9 mouse cellular contexts compared by ENCODE assay signal in genomic region chr2:64853918-64854317, GRCm38 (mm10).
DNase-seq lines count a peak whose midpoint lies in the region; ATAC-seq and TF ChIP-seq lines count a peak whose summit lies in the region.
"Had no signal": no experiment of that assay in that cellular context is flagged by ENCODE, and none has a peak within 500 bp of the region (broad histone marks: within the 10 kb centered on the region; RNA-seq: fewer than 3 reads in every experiment).

No protein-coding gene starts in this region.

- no peak overlapping the region for H3K4me3 ChIP-seq in heart, embryonic 10.5 days
- no peak overlapping the region for H3K4me3 ChIP-seq in embryonic facial prominence, embryonic 12.5 days
- H3K4me3 ChIP-seq in midbrain, embryonic 10.5 days = no peak overlapping the region
- no peak overlapping the region for H3K4me3 ChIP-seq in testis, adult 2 months (ENCODE audit: control insufficient read depth, low read depth, low read length)

- H3K9me3 ChIP-seq in heart, embryonic 10.5 days = no peaks in the 10 kb centered on the region
- H3K9me3 ChIP-seq in embryonic facial prominence, embryonic 12.5 days = no peaks in the 10 kb centered on the region
- no peaks in the 10 kb centered on the region for H3K9me3 ChIP-seq in midbrain, embryonic 10.5 days (replicated peaks)
- H3K9me3 ChIP-seq: G1E had no signal

- no peak for TF ChIP-seq POLR2A in testis, adult 2 months (IDR thresholded peaks at IDR 0.05; ENCODE audit: control insufficient read depth, low read depth, low read length)

- H3K27me3 ChIP-seq in heart, embryonic 10.5 days (ENCODE audit: insufficient read depth, poor library complexity, severe bottlenecking) = no peaks in the 10 kb centered on the region
- no peaks in the 10 kb centered on the region for H3K27me3 ChIP-seq in embryonic facial prominence, embryonic 12.5 days
- no peaks in the 10 kb centered on the region for H3K27me3 ChIP-seq in midbrain, embryonic 10.5 days (ENCODE audit: low read depth, poor library complexity, severe bottlenecking)
- no peaks in the 10 kb centered on the region for H3K27me3 ChIP-seq in testis, adult 2 months (ENCODE audit: control insufficient read depth, insufficient read depth, low read length)

- intact Hi-C loops in heart, postnatal 36 days (cut with DNase I) = loop anchor here (2.0 to 5.0 kb wide), 2 partner anchors 1152 to 1341 kb away; no protein-coding TSS in a partner anchor

- H3K4me1 ChIP-seq in heart, embryonic 10.5 days = peaks cover 5% of the 10 kb centered on the region; the same call in 1 of the 2 replicates
- peaks cover 5% of the 10 kb centered on the region; the same call in 1 of the 2 replicates for H3K4me1 ChIP-seq in embryonic facial prominence, embryonic 12.5 days
- H3K4me1 ChIP-seq in midbrain, embryonic 10.5 days = peaks cover 2% of the 10 kb centered on the region; the same call in 1 of the 2 replicates
- no peaks in the 10 kb centered on the region for H3K4me1 ChIP-seq in testis, adult 2 months (ENCODE audit: control insufficient read depth, insufficient read depth, low read length)

- DNase-seq in heart, adult 18-20 months = peak; percentile 30 to 76
- no peak for DNase-seq in heart, embryonic 10.5 days (ENCODE audit: low spot score)
- peak; percentile 78 for DNase-seq in adrenal gland, postnatal 25 days
- DNase-seq in heart, postnatal 36 days = peak; percentile 49 to 71
- DNase-seq in layer of hippocampus, postnatal 36 days = peak; percentile 75 to 76
- DNase-seq in midbrain, embryonic 10.5 days (ENCODE audit: low spot score) = peak; percentile 68

- H3K4me2 ChIP-seq in embryonic facial prominence, embryonic 12.5 days (replicated peaks) = 0 out of 2 replicates have a peak overlapping the region, but pooled peaks have one; percentile 11

- no peak overlapping the region for H3K27ac ChIP-seq in heart, embryonic 10.5 days
- no peak overlapping the region for H3K27ac ChIP-seq in embryonic facial prominence, embryonic 12.5 days
- no peak overlapping the region for H3K27ac ChIP-seq in midbrain, embryonic 10.5 days (replicated peaks)
- H3K27ac ChIP-seq in testis, adult 2 months (ENCODE audit: control insufficient read depth, insufficient read depth, low read depth, low read length) = no peak overlapping the region

- ATAC-seq in embryonic facial prominence, embryonic 12.5 days (ENCODE audit: insufficient number of reproducible peaks, insufficient read depth, low FRiP score, low TSS enrichment) = no peak

- 19% methylated on average over 7 of the region's 7 CpGs for WGBS in heart, embryonic 10.5 days
- WGBS in embryonic facial prominence, embryonic 12.5 days = 15% methylated on average over 7 of the region's 7 CpGs
- WGBS in midbrain, embryonic 10.5 days = 23% methylated on average over 7 of the region's 7 CpGs

- no peaks in the 10 kb centered on the region for H3K36me3 ChIP-seq in heart, embryonic 10.5 days
- H3K36me3 ChIP-seq in embryonic facial prominence, embryonic 12.5 days = no peaks in the 10 kb centered on the region
- H3K36me3 ChIP-seq in midbrain, embryonic 10.5 days = no peaks in the 10 kb centered on the region
- no peaks in the 10 kb centered on the region for H3K36me3 ChIP-seq in testis, adult 2 months (ENCODE audit: control insufficient read depth, insufficient read depth, low read length)
- H3K36me3 ChIP-seq: G1E had no signal

- H3K9ac ChIP-seq in embryonic facial prominence, embryonic 12.5 days = no peak overlapping the region

- TF ChIP-seq CTCF in testis, adult 2 months (IDR thresholded peaks at IDR 0.05; ENCODE audit: control insufficient read depth, insufficient read depth, insufficient replicate concordance, low read depth, low read length) = peak; percentile 36; the same call in 1 of the 2 replicates
